Mouse (Mus musculus) limb, embryonic 15.5 days (tissue): ENCODE measurements around the gene Txndc17. TPM values are rescaled to one million over a fixed set of nuclear protein-coding genes. Genes with fewer than 3 reads are reported as not detected.

Experiments used
- ATAC-seq: fragments of 200-750 bp; cut with Nextera tagmentation; 2 replicates; pipeline ENCODE4 v1.8.0; 2017; ENCODE audit warnings: low read depth, moderate TSS enrichment; ENCODE audit not compliant: insufficient number of reproducible peaks, low FRiP score, low TSS enrichment
- H3K27ac ChIP-seq: fragments of 300-500 bp; sonication (generic); 2 replicates; pipeline ENCODE4 v1.5.1; 2015; ENCODE audit warnings: moderate library complexity, mild to moderate bottlenecking, inconsistent platforms
- H3K27me3 ChIP-seq: fragments of 300-500 bp; sonication (generic); 2 replicates; pipeline ENCODE4 v1.6.1; 2015; ENCODE audit warnings: inconsistent platforms
- H3K36me3 ChIP-seq: fragments of 300-500 bp; sonication (generic); 2 replicates; pipeline ENCODE4 v1.6.1; 2015; ENCODE audit warnings: inconsistent platforms
- H3K4me1 ChIP-seq: fragments of 300-500 bp; sonication (generic); 2 replicates; pipeline ENCODE4 v1.6.1; 2015; ENCODE audit warnings: inconsistent platforms
- H3K4me2 ChIP-seq: fragments of 300-500 bp; sonication (generic); 2 replicates; pipeline ENCODE4 v1.6.1; 2015; ENCODE audit warnings: mild to moderate bottlenecking, inconsistent platforms
- H3K4me3 ChIP-seq: fragments of 300-500 bp; sonication (generic); 2 replicates; pipeline ENCODE4 v1.5.1; 2015; ENCODE audit warnings: mild to moderate bottlenecking, inconsistent platforms
- H3K9ac ChIP-seq: fragments of 300-500 bp; sonication (generic); 2 replicates; pipeline ENCODE4 v1.6.1; 2015; ENCODE audit warnings: inconsistent platforms
- H3K9me3 ChIP-seq: fragments of 300-500 bp; sonication (generic); 2 replicates; pipeline ENCODE4 v1.6.1; 2016; ENCODE audit warnings: inconsistent platforms
- WGBS: fragments of 180-500 bp; shearing (Covaris S2); methylation state at CpG from one replicate; pipeline ENCODE4 v1.1.7; 2015; 5-methylcytosine and 5-hydroxymethylcytosine counted together
- polyA plus RNA-seq: library from polyadenylated mRNA; unstranded; fragments of >200 nt; fragmentation: Nextera tagmentation; extraction: Ambion mirVana; gene quantifications from 2 replicates; pipeline ENCODE4 v1.2.1, GENCODE M21; 2015

Gene Txndc17
- polyA plus RNA-seq, 1 experiment from 2014 or later, result 283 TPM

DNA sequence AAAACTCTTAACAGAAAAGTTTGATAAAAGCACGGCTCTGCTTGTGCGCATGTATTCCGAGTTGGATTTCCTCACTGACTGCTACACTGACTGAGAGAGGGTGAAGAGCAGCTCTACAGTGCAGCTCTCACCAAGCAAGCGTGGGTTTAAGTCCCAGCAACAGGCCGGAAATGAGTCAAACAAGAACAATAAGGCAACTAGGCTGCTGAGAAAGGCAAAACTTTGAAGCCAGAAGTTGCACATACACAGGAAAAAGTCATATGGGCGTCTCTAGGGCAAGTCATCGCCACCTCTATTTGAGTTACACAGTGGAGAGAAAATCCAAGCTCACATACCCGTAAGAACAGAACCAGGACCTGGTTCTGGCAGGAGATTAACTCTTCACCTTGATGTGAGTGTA is 10.8 kb upstream of the Txndc17 start:
- H3K9ac ChIP-seq, result no peak overlapping the region
- no peaks in the 10 kb centered on the region for H3K9me3 ChIP-seq
- no peak overlapping the region for H3K27ac ChIP-seq
- no peak overlapping the region for H3K4me3 ChIP-seq
- no peak for ATAC-seq
- H3K36me3 ChIP-seq, result peaks cover 41% of the 10 kb centered on the region
- no peaks in the 10 kb centered on the region for H3K4me1 ChIP-seq
- WGBS, result 87% methylated on average over 8 of the region's 8 CpGs
- H3K4me2 ChIP-seq, result no peak overlapping the region
- no peaks in the 10 kb centered on the region for H3K27me3 ChIP-seq

DNA sequence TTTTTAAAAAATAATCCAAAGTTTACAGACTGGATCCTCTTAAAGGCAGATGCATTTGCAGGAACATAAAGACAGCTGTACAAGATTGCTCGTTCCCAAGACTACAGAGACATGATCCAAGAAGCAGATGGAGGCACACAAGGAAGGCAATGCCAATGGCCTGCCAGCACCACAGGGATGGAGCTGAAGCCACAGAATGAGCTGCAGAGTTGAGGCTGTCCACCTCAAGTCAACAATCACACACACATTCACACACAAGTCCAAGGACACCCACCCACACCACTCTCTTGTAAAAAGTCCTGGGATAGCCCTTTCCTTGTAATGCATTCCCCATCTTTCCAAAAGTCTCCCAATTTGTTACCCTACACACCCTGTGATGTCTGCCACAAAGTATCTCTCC is 3.9 kb upstream of the Txndc17 start:
- Histone ChIP-seq H3K27ac (no peak overlapping the region), H3K9ac (no peak overlapping the region), H3K4me1 (peaks cover 25% of the 10 kb centered on the region), H3K4me3 (no peak overlapping the region), H3K9me3 (no peaks in the 10 kb centered on the region), H3K36me3 (peaks cover 18% of the 10 kb centered on the region), H3K27me3 (no peaks in the 10 kb centered on the region), H3K4me2 (no peak overlapping the region)
- WGBS, result 77% methylated on average over 1 of the region's 1 CpGs
- ATAC-seq, result no peak

DNA sequence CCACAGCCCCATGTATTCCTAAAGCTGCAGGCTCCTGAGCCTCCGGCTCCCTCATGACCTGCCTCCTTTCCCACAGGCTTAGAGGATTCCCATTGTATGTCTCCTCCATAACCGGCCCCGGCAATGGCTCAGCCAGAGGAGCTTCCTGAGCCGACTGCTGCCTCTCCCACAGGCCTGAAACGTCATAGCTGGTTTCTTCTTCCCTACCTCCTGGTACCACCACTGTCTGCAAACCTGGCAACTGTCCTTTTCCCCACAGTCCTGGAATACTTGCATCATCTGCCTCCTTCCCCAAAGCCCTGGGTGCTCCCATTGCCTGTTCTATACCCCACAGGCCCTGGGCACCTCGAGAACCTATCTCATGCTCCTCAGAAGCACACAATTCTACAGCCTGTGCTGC is 2.1 kb upstream of the Txndc17 start:
- peak overlapping the region; percentile 87; the same call in 1 of the 2 replicates for H3K4me2 ChIP-seq
- H3K9me3 ChIP-seq, result no peaks in the 10 kb centered on the region
- no peaks in the 10 kb centered on the region for H3K27me3 ChIP-seq
- H3K9ac ChIP-seq, result no peak overlapping the region
- H3K4me3 ChIP-seq, result 0 out of 2 replicates have a peak overlapping the region, but pooled peaks have one; percentile 82
- no peak overlapping the region for H3K27ac ChIP-seq
- peaks cover 18% of the 10 kb centered on the region for H3K36me3 ChIP-seq
- 85% methylated on average over 6 of the region's 6 CpGs for WGBS
- peaks cover 25% of the 10 kb centered on the region for H3K4me1 ChIP-seq
- ATAC-seq, result no peak

DNA sequence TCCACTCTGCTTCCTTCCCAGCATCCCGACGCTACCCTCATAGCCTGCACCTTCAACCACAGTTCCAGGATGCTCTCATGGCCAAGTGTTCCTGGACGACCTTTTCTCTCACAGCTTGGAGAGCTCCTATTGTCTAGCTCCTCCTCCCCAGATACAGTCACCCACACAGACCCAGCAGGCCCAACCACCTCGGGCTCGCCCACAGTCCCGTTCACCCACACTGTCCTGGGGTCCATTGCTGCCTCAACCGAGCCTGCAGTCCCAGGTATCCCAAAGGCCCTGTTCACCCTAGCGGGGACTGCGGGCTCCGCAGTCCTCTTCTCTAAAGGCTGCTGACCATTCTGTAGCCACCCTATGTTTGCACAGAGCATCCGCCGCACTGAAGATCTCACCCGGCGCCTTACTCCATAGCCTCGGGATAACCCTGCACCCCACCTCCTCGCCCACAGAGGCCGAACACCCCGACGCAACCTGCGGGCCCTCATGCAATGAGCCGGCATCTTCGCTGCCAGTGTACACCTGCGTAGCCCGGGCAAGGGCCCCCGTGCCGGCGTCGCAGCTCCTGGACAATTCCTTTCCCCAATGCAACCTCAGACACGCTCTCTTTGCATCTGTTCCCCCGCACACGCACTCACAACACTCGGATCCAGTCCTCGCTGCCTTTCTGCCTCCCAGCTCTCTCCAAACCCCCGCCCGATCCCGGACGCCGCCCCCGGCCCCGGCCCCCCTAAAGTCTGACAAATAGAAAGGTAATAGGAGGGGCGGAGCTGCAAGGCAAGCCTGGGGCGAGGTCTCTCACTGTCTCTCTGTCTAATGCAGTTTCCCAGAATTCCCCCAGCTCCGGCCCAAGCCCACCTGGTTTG is 775 bp upstream of the Txndc17 start, which contains the start of gene Gm43951:
TSS of gene Gm43951 (minus strand) at position 500 of the 863 bp plus-strand sequence.
- Histone ChIP-seq H3K36me3 (peaks cover 23% of the 10 kb centered on the region), H3K27me3 (no peaks in the 10 kb centered on the region), H3K9me3 (no peaks in the 10 kb centered on the region), H3K4me2 (peak within 1 kb of the TSS; percentile 87), H3K9ac (peak within 1 kb of the TSS; percentile 54), H3K4me1 (peaks cover 25% of the 10 kb centered on the region), H3K4me3 (peak within 1 kb of the TSS; percentile 82), H3K27ac (peak within 1 kb of the TSS; percentile 80)
- WGBS, result under 1% methylated on average over 43 of the region's 43 CpGs
- no peak for ATAC-seq

DNA sequence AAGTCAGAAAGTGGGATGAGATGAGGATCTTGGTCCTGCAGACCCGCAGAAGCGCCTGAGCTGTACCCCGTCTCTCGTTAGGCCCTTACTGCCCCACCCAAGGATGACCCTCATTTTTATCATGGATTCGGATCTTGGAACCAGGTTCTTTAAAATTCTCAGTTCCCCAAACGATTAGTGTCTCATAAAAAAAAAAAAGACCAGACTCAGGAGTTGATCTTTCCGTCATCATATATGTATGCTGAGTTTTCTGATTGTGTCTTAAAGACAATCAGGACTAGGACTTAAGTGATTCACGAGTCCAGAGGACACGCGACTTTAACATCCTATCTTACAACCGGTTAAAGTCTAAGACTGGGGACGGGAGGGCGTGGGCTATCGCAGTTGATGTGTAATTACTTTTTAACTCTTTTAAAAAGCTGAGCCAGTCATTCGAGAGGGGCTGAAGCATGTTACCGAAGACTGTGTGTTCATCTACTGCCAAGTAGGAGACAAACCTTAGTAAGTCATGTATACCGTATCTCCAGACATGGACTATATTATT is 559 bp downstream of the Txndc17 start:
- no peaks in the 10 kb centered on the region for H3K9me3 ChIP-seq
- peak overlapping the region; percentile 54 for H3K9ac ChIP-seq
- ATAC-seq, result no peak
- H3K27ac ChIP-seq, result peak overlapping the region; percentile 80
- H3K4me1 ChIP-seq, result peaks cover 25% of the 10 kb centered on the region
- peak overlapping the region; percentile 87 for H3K4me2 ChIP-seq
- 9% methylated on average over 17 of the region's 17 CpGs for WGBS
- no peaks in the 10 kb centered on the region for H3K27me3 ChIP-seq
- peaks cover 28% of the 10 kb centered on the region for H3K36me3 ChIP-seq
- H3K4me3 ChIP-seq, result peak overlapping the region; percentile 82

DNA sequence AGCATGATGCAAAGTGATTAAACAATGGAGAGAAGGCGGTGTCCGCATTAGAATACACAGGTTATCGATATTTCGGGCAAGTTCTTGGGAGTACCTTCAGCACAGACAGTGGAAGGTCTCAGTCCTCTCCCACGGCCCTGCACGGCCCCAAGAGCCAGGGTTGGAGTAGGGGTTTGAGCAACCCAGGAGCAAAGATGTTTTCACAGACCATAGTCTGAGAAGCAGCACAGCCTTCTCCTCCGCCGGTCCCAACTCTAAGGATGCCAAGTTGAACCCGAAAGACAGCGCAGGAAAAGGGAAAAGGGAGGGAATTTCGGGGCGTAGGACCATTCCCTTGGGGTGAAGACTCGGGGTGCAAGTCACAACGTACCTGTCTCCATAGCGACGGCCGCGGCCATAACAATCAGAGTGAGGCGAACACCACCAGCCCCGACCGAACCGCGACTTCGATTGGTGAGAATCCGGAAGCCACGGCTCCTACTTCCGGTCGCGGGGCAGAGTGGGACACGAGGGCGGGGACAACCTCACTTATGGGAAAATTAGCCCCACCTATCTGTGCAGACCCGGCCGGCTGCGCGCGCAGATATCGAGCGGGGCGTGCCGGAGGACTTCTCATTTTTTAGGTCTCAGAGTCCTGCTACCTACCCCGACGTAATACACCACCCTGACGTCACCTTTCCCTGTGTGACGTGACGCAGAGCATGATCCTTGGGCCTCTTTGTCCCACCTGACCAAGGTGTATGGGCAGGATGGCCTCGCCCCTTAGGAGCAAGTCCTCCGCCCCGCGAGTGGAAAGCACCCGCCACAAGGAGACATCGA is 7.5 kb downstream of the Txndc17 start:
- peaks cover 13% of the 10 kb centered on the region for H3K4me1 ChIP-seq
- H3K4me2 ChIP-seq, result peak overlapping the region; percentile 93
- H3K9me3 ChIP-seq, result no peaks in the 10 kb centered on the region
- no peaks in the 10 kb centered on the region for H3K27me3 ChIP-seq
- H3K27ac ChIP-seq, result peak overlapping the region; percentile 76
- peak; percentile 95 for ATAC-seq
- under 1% methylated on average over 51 of the region's 51 CpGs for WGBS
- H3K9ac ChIP-seq, result peak overlapping the region; percentile 63
- peak overlapping the region; percentile 70 for H3K4me3 ChIP-seq
- peaks cover 26% of the 10 kb centered on the region for H3K36me3 ChIP-seq

DNA sequence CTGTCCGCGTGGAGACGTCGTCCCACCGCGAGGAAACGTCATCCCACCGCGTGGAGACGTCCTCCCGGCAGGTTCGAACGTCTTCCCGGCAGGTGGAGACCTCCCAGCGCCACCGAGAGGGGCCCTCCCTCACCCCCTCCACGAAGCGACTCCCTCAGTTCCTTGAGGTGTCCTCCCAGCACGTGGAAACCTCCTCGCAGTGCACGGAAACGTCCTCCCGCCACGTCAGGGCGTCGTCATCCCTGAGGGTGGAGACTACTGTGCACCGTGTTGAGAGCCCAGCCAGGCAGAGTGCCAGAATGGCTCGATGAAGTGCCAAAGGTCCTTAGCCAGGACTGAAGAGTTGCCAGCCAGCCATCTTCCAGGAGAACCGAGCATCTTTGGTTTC is 8.1 kb downstream of the Txndc17 start, which contains the start of gene Med31:
TSS of gene Med31 (minus strand) at position 183 of the 388 bp plus-strand sequence.
- WGBS, result 1% methylated on average over 29 of the region's 29 CpGs
- H3K36me3 ChIP-seq, result peaks cover 20% of the 10 kb centered on the region

DNA sequence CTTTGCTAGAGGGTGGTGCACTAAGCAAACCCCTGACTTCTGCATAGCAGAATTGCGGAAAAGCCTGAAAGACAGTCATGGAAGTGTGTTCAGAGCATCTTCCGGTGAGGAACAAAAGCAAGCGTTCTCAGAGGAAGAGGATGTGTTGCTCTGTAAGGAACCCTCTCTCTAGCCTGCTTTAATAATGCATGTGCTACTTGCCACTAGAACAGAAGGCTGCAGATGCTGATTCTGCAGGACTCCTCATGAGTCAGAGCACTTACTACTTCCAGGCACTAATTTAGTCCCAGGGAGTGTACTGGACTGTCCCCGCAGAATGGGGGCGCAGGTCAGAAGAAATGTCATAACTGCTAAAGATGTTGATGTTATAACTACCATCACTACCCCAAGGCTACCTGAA is 9.8 kb downstream of the Txndc17 start:
- H3K4me2 ChIP-seq, result no peak overlapping the region
- no peaks in the 10 kb centered on the region for H3K27me3 ChIP-seq
- no peak overlapping the region for H3K9ac ChIP-seq
- WGBS, result 81% methylated on average over 5 of the region's 5 CpGs
- no peak overlapping the region for H3K4me3 ChIP-seq
- no peak for ATAC-seq
- no peak overlapping the region for H3K27ac ChIP-seq
- peaks cover 13% of the 10 kb centered on the region for H3K4me1 ChIP-seq
- no peaks in the 10 kb centered on the region for H3K9me3 ChIP-seq
- H3K36me3 ChIP-seq, result peaks cover 3% of the 10 kb centered on the region

More for the DNA sequence above, 8.1 kb downstream of the Txndc17 start, which contains the start of gene Med31:
- Histone ChIP-seq H3K9me3 (no peaks in the 10 kb centered on the region), H3K9ac (peak within 1 kb of the TSS; percentile 63), H3K4me2 (peak within 1 kb of the TSS; percentile 93), H3K4me3 (peak within 1 kb of the TSS; percentile 70), H3K27me3 (no peaks in the 10 kb centered on the region), H3K27ac (peak within 1 kb of the TSS; percentile 76), H3K4me1 (peaks cover 13% of the 10 kb centered on the region)
- ATAC-seq, result peak; percentile 84

DNA sequence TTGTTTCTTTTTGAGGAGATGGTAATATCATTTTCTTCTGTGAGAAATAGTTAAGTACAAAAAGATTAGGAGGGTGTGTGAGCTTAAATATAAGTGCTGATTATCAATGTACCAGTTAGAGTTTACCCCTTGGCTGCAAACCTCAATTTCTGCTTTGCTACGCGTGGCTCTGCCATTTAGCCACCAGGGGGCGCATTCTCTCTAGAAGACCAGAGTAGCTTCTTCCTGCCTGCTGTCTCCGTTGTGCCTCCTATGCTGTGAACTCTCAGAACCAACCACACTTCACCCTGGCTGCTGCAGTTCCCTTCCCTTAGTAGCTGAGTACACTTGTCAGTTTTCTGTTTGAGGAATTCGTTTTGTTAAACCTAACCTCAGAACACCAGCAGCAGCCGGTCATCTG is 13.9 kb downstream of the Txndc17 start:
- Histone ChIP-seq H3K36me3 (no peaks in the 10 kb centered on the region), H3K4me3 (no peak overlapping the region), H3K27me3 (no peaks in the 10 kb centered on the region), H3K4me1 (peaks cover 6% of the 10 kb centered on the region; the same call in 1 of the 2 replicates), H3K9me3 (no peaks in the 10 kb centered on the region), H3K9ac (no peak overlapping the region), H3K27ac (no peak overlapping the region), H3K4me2 (no peak overlapping the region)
- WGBS, result 18% methylated on average over 6 of the region's 6 CpGs
- no peak for ATAC-seq

DNA sequence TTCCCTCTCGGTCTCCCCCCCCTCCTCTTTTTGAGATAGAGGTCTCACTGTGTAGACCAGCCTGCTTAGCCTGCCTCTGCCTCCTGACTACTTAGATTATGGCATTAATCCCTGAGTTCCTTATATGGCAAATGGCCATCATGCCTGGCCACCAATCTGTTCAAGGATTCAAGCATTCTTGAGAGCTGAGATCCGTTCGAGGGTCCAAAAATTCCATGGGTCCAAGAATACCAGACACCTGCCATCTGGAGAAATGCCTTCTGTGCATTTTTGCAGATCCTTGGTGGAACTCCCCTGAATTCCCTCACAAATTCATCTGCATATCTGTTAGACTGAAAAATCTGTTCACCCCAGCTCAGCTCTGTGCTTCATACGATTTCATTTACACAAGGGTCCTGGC is 16.1 kb downstream of the Txndc17 start:
- Histone ChIP-seq H3K27me3 (no peaks in the 10 kb centered on the region), H3K27ac (no peak overlapping the region), H3K4me2 (no peak overlapping the region), H3K9me3 (no peaks in the 10 kb centered on the region), H3K4me3 (no peak overlapping the region), H3K4me1 (no peaks in the 10 kb centered on the region), H3K9ac (no peak overlapping the region), H3K36me3 (no peaks in the 10 kb centered on the region)
- ATAC-seq, result no peak
- WGBS, result 77% methylated on average over 4 of the region's 4 CpGs

DNA sequence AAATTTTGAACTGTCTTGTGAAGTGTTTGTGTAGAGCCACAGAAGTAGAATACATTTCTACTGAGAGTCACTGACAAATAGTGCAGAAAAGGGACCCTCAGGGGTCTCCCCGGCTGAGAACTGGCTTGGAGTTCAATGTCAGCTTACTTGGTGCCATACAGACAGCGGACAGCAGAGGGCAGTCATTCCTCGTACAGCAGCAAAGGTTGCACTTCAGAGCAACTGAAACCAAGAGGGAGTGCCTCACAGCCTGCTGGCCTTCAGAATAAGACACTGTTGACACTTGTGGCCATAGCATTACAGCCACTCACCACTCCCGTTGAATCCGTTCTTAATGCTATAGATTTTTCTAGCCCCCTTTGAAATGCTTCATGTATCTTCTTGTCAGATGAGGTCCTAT is 17.5 kb downstream of the Txndc17 start:
- 12% methylated on average over 5 of the region's 5 CpGs for WGBS
- no peak overlapping the region for H3K4me2 ChIP-seq
- H3K27me3 ChIP-seq, result no peaks in the 10 kb centered on the region
- H3K27ac ChIP-seq, result no peak overlapping the region
- H3K4me1 ChIP-seq, result no peaks in the 10 kb centered on the region
- H3K4me3 ChIP-seq, result no peak overlapping the region
- no peaks in the 10 kb centered on the region for H3K36me3 ChIP-seq
- no peak for ATAC-seq
- H3K9me3 ChIP-seq, result no peaks in the 10 kb centered on the region
- no peak overlapping the region for H3K9ac ChIP-seq
